Mouse (Mus musculus): ENCODE measurements around the gene Tbx4. TPM values are rescaled to one million over a fixed set of nuclear protein-coding genes. Genes with fewer than 3 reads are reported as not detected.
A peak's percentile ranks its signal among the peaks of the same experiment; 100 is the strongest.

Gene Tbx4
- total and polyA plus RNA-seq, 3 experiments: not detected

DNA sequence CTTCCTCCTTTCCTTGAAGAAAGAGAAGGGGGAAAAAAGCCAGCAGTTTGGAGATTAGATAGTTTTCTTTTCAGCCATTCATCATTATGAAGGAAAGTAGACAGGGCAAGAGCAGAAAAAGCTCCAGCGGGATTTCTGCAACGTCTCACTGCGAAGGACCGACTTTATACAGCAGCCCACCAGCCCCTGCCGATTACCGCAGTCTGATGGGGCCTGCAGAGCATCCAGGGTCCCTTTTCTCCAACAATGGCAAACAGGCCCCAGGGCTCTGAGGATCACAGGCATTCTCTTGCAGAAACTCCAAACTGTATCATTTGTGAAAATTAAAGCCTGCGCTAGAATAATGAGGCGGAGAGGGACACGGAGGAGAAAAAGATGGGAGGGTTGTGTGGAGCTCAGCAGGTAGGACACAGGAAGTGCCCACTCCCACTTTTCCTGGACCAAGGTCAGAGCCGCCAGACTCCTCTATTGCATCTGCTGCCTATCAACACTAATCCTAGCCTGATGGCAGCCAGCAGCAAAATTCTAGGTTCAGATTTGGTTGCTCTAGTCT lies 32.2 kb downstream of the Tbx4 start:
- peaks cover 9 to 10% of the 10 kb centered on the region in 2 experiments for H3K4me1 ChIP-seq (ENCODE audit: control insufficient read depth in 1 of 2, insufficient read depth in 2 of 2)
- no peak overlapping the region for H3K4me3 ChIP-seq (replicated peaks in 1 of 3; ENCODE audit: low read depth in 2 of 3, low read length in 2 of 3, poor library complexity in 1 of 3)
- in situ Hi-C loops (cut with MboI; ENCODE audit: low pct_ligation_motif_present, low pct_unique_long_range_greater_than_20kb, low sequenced_read_pairs): no loop called here

GRCm38 (mm10) chr11:85925294-85925743 lies 39.1 kb downstream of the Tbx4 start:
- in situ Hi-C loops (cut with MboI; ENCODE audit: low pct_ligation_motif_present, low pct_unique_long_range_greater_than_20kb, low sequenced_read_pairs): no loop called here
- H3K27me3 ChIP-seq (replicated peaks): peaks cover 43% of the 10 kb centered on the region
- H3K9ac ChIP-seq (ENCODE audit: insufficient read depth, low read depth): no peak overlapping the region
- H3K4me1 ChIP-seq (ENCODE audit: control insufficient read depth in 1 of 2, insufficient read depth in 2 of 2): peaks cover 7 to 20% of the 10 kb centered on the region in 2 experiments; a peak in 3 of 4 replicates
- no peak overlapping the region for H3K27ac ChIP-seq (ENCODE audit: insufficient read depth, low read depth)
- no peaks in the 10 kb centered on the region for H3K9me3 ChIP-seq (replicated peaks; ENCODE audit: low read length)
- no peaks in the 10 kb centered on the region for H3K79me2 ChIP-seq (replicated peaks; ENCODE audit: control insufficient read depth, extremely low read depth, insufficient read depth, poor library complexity, severe bottlenecking)
- peak overlapping the region; percentile 73 for H3K4me2 ChIP-seq (ENCODE audit: insufficient read depth, low read depth, poor library complexity, severe bottlenecking)
- H3K4me3 ChIP-seq (replicated peaks in 1 of 3; ENCODE audit: low read depth in 2 of 3, low read length in 2 of 3, poor library complexity in 1 of 3): peak overlapping the region; percentile 33 to 47 (median 44)
- DNase-seq (ENCODE audit: extremely low read depth): peak; percentile 65
- dilution Hi-C loops (cut with MboI; ENCODE audit: extremely low pct_ligation_motif_present, extremely low pct_unique_long_range_greater_than_20kb, low sequenced_read_pairs): no loop called here
- H3K36me3 ChIP-seq (replicated peaks in 1 of 2; ENCODE audit: control insufficient read depth in 1 of 2, insufficient read depth in 1 of 2, low read length in 1 of 2): no peaks in the 10 kb centered on the region
- TF ChIP-seq JUND (conservative IDR thresholded peaks at IDR 0.05; ENCODE audit: low read depth, low read length): 0 out of 2 replicates have a peak, but pooled peaks have one; percentile 30
- peak; percentile 52; the same call in 1 of the 2 replicates for TF ChIP-seq MXI1 (IDR thresholded peaks at IDR 0.05; ENCODE audit: low read depth, low read length)
- 0 out of 4 replicates have a peak, but pooled peaks of 1 of the 2 experiments have one; percentile 1 for TF ChIP-seq CTCF (conservative IDR thresholded peaks at IDR 0.05 in 1 of 2, IDR thresholded peaks at IDR 0.05 in 1 of 2; ENCODE audit: low read depth in 2 of 2, low read length in 2 of 2)
- no peak for TF ChIP-seq POLR2A (IDR thresholded peaks at IDR 0.05; ENCODE audit: low read depth, low read length)
- no peak for TF ChIP-seq GABPA (IDR thresholded peaks at IDR 0.05; ENCODE audit: insufficient replicate concordance, low read depth, low read length)
- TF ChIP-seq ETS1 (conservative IDR thresholded peaks at IDR 0.05; ENCODE audit: low read depth, low read length): peak; percentile 39; the same call in 1 of the 2 replicates
- TF ChIP-seq RAD21 (IDR thresholded peaks at IDR 0.05; ENCODE audit: low read depth, low read length): no peak; the same call in 1 of the 2 replicates
- no peak for TF ChIP-seq NELFE (IDR thresholded peaks at IDR 0.05; ENCODE audit: low read depth, low read length)
- no peak for TF ChIP-seq ZNF384 (IDR thresholded peaks at IDR 0.05; ENCODE audit: low read depth, low read length)
- peak; percentile 85 for TF ChIP-seq BHLHE40 (IDR thresholded peaks at IDR 0.05; ENCODE audit: low read depth, low read length)
- no peak for TF ChIP-seq RCOR1 (conservative IDR thresholded peaks at IDR 0.05; ENCODE audit: low read depth, low read length)
- TF ChIP-seq MAFK (IDR thresholded peaks at IDR 0.05; ENCODE audit: insufficient replicate concordance, low read length): no peak
- peak; percentile 39; the same call in 1 of the 2 replicates for TF ChIP-seq MYC (IDR thresholded peaks at IDR 0.05; ENCODE audit: low read depth, low read length)
- no peak for TF ChIP-seq E2F4 (IDR thresholded peaks at IDR 0.05; ENCODE audit: insufficient replicate concordance, low read depth, low read length)
- TF ChIP-seq ZKSCAN1 (IDR thresholded peaks at IDR 0.05; ENCODE audit: borderline replicate concordance, low read depth, low read length): no peak
- no peak for TF ChIP-seq ZC3H11A (IDR thresholded peaks at IDR 0.05; ENCODE audit: low read depth, low read length)
- TF ChIP-seq JUN (IDR thresholded peaks at IDR 0.05; ENCODE audit: insufficient read depth, low read depth, low read length): no peak
- TF ChIP-seq CHD1 (IDR thresholded peaks at IDR 0.05; ENCODE audit: low read depth, low read length): no peak
- no peak for TF ChIP-seq PAX5 (IDR thresholded peaks at IDR 0.05; ENCODE audit: low read length)
- no peak; the same call in 1 of the 2 replicates for TF ChIP-seq TCF12 (IDR thresholded peaks at IDR 0.05; ENCODE audit: low read depth, low read length)
- peak; percentile 43 for TF ChIP-seq SIN3A (IDR thresholded peaks at IDR 0.05; ENCODE audit: low read length)
- TF ChIP-seq IRF4 (IDR thresholded peaks at IDR 0.05; ENCODE audit: low read depth, low read length): peak; percentile 38; the same call in 1 of the 2 replicates
- TF ChIP-seq TBP (conservative IDR thresholded peaks at IDR 0.05; ENCODE audit: low read depth, low read length): no peak
- 0 out of 2 replicates have a peak, but pooled peaks have one; percentile 37 for TF ChIP-seq ELF1 (IDR thresholded peaks at IDR 0.05; ENCODE audit: low read depth, low read length)
- no peak for TF ChIP-seq USF2 (conservative IDR thresholded peaks at IDR 0.05; ENCODE audit: low read depth, low read length)
- TF ChIP-seq ZMIZ1 (IDR thresholded peaks at IDR 0.05; ENCODE audit: low read depth, low read length): no peak
- TF ChIP-seq MEF2A (IDR thresholded peaks at IDR 0.05; ENCODE audit: borderline replicate concordance, low read depth, low read length): 0 out of 2 replicates have a peak, but pooled peaks have one; percentile 44
- peak; percentile 50 for TF ChIP-seq EP300 (IDR thresholded peaks at IDR 0.05; ENCODE audit: low read length)
- 0 out of 2 replicates have a peak, but pooled peaks have one; percentile 30 for TF ChIP-seq CHD2 (IDR thresholded peaks at IDR 0.05; ENCODE audit: low read length)

More for the DNA sequence above, 32.2 kb downstream of the Tbx4 start:
- H3K79me2 ChIP-seq (replicated peaks; ENCODE audit: control insufficient read depth, extremely low read depth, insufficient read depth, poor library complexity, severe bottlenecking): no peaks in the 10 kb centered on the region
- H3K4me2 ChIP-seq (ENCODE audit: insufficient read depth, low read depth, poor library complexity, severe bottlenecking): no peak overlapping the region
- no peak overlapping the region for H3K27ac ChIP-seq (ENCODE audit: insufficient read depth, low read depth)
- dilution Hi-C loops (cut with MboI; ENCODE audit: extremely low pct_ligation_motif_present, extremely low pct_unique_long_range_greater_than_20kb, low sequenced_read_pairs): no loop called here
- TF ChIP-seq E2F4 (IDR thresholded peaks at IDR 0.05; ENCODE audit: insufficient replicate concordance, low read depth, low read length) (no peak), POLR2AphosphoS2 (IDR thresholded peaks at IDR 0.05; ENCODE audit: low read depth, low read length) (no peak), KAT2A (IDR thresholded peaks at IDR 0.05; ENCODE audit: insufficient replicate concordance, low read length) (no peak), ETS1 (conservative IDR thresholded peaks at IDR 0.05; ENCODE audit: low read depth, low read length) (no peak), ZC3H11A (IDR thresholded peaks at IDR 0.05; ENCODE audit: low read depth, low read length) (no peak), MEF2A (IDR thresholded peaks at IDR 0.05; ENCODE audit: borderline replicate concordance, low read depth, low read length) (no peak), EP300 (IDR thresholded peaks at IDR 0.05; ENCODE audit: low read length) (no peak), ZMIZ1 (IDR thresholded peaks at IDR 0.05; ENCODE audit: low read depth, low read length) (no peak)
- H3K27me3 ChIP-seq (replicated peaks): peaks cover 22% of the 10 kb centered on the region
- no peaks in the 10 kb centered on the region for H3K36me3 ChIP-seq (replicated peaks in 1 of 2; ENCODE audit: control insufficient read depth in 1 of 2, insufficient read depth in 1 of 2, low read length in 1 of 2)
- H3K9ac ChIP-seq (ENCODE audit: insufficient read depth, low read depth): no peak overlapping the region
- no peaks in the 10 kb centered on the region for H3K9me3 ChIP-seq (replicated peaks; ENCODE audit: low read length)
- no peak for DNase-seq (ENCODE audit: extremely low read depth)
